Mouse (Mus musculus) forebrain, embryonic 13.5 days (tissue): ENCODE measurements at regions not wholly inside any gene's neighbourhood (a gene's known extent, or its start where the extent isn't known, plus 50 kb on each side); places are given as distances from the start of the nearest gene placed in this dataset.

Source experiments
- ATAC-seq: fragments of 200-750 bp; cut with Nextera tagmentation; 2 replicates; pipeline ENCODE4 v1.8.0; 2017
- H3K27ac ChIP-seq: fragments of 300-500 bp; sonication (generic); 2 replicates; pipeline ENCODE4 v1.5.1; 2015; ENCODE audit warnings: inconsistent platforms, mild to moderate bottlenecking, moderate library complexity
- H3K27me3 ChIP-seq: fragments of 300-500 bp; sonication (generic); 2 replicates; pipeline ENCODE4 v1.6.1; 2015; ENCODE audit warnings: mild to moderate bottlenecking, inconsistent platforms
- H3K36me3 ChIP-seq: fragments of 300-500 bp; sonication (generic); 2 replicates; pipeline ENCODE4 v1.6.1; 2015; ENCODE audit warnings: mild to moderate bottlenecking, inconsistent platforms; ENCODE audit not compliant: poor library complexity, severe bottlenecking
- H3K4me1 ChIP-seq: fragments of 300-500 bp; sonication (generic); 2 replicates; pipeline ENCODE4 v1.6.1; 2015; ENCODE audit warnings: inconsistent platforms
- H3K4me2 ChIP-seq: fragments of 300-500 bp; sonication (generic); 2 replicates; pipeline ENCODE4 v1.6.1; 2015; ENCODE audit warnings: inconsistent platforms, mild to moderate bottlenecking, moderate library complexity
- H3K4me3 ChIP-seq: fragments of 300-500 bp; sonication (generic); 2 replicates; pipeline ENCODE4 v1.5.1; 2015; ENCODE audit warnings: mild to moderate bottlenecking, inconsistent platforms
- H3K9ac ChIP-seq: fragments of 300-500 bp; sonication (generic); 2 replicates; pipeline ENCODE4 v1.6.1; 2015; ENCODE audit warnings: mild to moderate bottlenecking, inconsistent platforms
- H3K9me3 ChIP-seq: fragments of 300-500 bp; sonication (generic); replicated peaks from 2 replicates; pipeline ENCODE4 v1.6.1; 2016; ENCODE audit warnings: inconsistent platforms
- WGBS: fragments of 180-500 bp; shearing (Covaris S2); methylation state at CpG from one replicate; pipeline ENCODE4 v1.1.7; 2015; 5-methylcytosine and 5-hydroxymethylcytosine counted together

- WGBS = 93% methylated on average over 3 of the region's 3 CpGs
- H3K36me3 ChIP-seq = no peaks in the 10 kb centered on the region
- no peak for ATAC-seq
- H3K9ac ChIP-seq = no peak overlapping the region
- no peaks in the 10 kb centered on the region for H3K4me1 ChIP-seq
- no peaks in the 10 kb centered on the region for H3K27me3 ChIP-seq
- H3K9me3 ChIP-seq = no peaks in the 10 kb centered on the region
- H3K27ac ChIP-seq = no peak overlapping the region
- no peak overlapping the region for H3K4me2 ChIP-seq
- no peak overlapping the region for H3K4me3 ChIP-seq
Measured at GRCm38 (mm10) chr7:83117065-83117464, 249.9 kb downstream of the Mex3b start.

DNA sequence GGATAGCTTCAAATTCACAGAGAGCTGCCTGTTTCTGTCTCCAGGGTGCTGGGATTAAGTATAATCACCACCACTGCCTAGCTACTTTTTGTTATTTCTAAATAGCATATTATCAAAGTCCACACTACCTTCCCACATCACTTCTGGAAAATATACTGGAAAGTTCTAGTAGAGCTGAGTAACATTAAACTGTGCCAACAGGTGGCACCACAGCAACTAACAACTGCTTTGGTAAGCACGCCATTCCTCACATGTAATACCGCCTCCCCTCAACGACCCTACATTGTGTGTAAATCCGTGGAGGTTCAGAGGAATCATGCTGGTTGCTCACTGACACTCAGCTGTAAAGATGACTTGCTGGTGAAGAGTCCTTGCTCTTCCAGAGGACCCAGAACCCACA is 259.1 kb downstream of the Mex3b start:
- H3K4me1 ChIP-seq = no peaks in the 10 kb centered on the region
- no peak overlapping the region for H3K4me3 ChIP-seq
- no peak overlapping the region for H3K9ac ChIP-seq
- no peaks in the 10 kb centered on the region for H3K27me3 ChIP-seq
- no peak overlapping the region for H3K27ac ChIP-seq
- H3K4me2 ChIP-seq = no peak overlapping the region
- no peak for ATAC-seq
- 86% methylated on average over 4 of the region's 4 CpGs for WGBS
- no peaks in the 10 kb centered on the region for H3K9me3 ChIP-seq
- no peaks in the 10 kb centered on the region for H3K36me3 ChIP-seq

DNA sequence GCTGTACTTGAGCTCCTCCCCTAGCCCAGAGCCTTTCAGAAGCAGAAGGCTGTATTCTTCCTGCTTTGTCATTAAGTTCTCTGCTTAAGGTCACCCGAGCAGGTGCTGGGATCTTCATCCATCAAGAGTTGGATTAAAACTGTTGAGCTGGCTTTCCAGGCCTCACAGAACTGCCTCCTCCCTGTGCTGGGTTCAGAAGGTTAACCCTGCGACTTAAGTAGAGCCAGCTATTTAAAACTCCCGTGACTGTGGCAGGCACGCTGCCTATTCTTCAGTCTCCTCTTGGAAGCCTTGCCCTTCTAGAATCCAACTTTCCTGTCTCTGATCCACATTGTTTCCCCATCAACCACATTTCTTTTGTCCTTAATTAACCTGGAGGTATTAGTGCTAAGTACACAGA is 273.1 kb downstream of the Mex3b start:
- Histone ChIP-seq H3K27ac (no peak overlapping the region), H3K9ac (no peak overlapping the region), H3K4me3 (no peak overlapping the region), H3K4me1 (no peaks in the 10 kb centered on the region), H3K36me3 (no peaks in the 10 kb centered on the region), H3K27me3 (no peaks in the 10 kb centered on the region), H3K4me2 (no peak overlapping the region), H3K9me3 (no peaks in the 10 kb centered on the region)
- WGBS = 47% methylated on average over 4 of the region's 4 CpGs
- ATAC-seq = no peak

DNA sequence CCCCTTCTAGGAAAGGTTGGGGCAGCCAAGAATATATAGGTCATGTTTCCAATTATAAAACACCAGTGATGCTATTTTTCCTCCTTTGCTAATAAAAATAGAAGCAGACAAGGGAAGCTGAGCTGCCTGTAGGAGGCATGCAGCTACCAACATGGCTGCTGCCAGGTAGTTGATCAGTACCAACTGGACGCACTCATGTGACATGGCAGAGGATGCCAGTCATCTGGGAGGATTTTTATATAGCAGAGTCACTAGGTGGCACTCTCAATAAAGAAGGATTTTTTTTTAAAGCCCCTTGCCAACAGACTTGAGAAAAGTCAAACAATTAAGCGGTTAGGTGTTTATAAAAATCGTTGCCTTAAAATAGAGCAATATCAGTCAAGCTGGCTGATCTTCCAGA is 273.5 kb downstream of the Mex3b start:
- no peak for ATAC-seq
- H3K36me3 ChIP-seq = no peaks in the 10 kb centered on the region
- no peak overlapping the region for H3K9ac ChIP-seq
- 83% methylated on average over 3 of the region's 3 CpGs for WGBS
- H3K4me3 ChIP-seq = no peak overlapping the region
- no peaks in the 10 kb centered on the region for H3K27me3 ChIP-seq
- no peak overlapping the region for H3K4me2 ChIP-seq
- H3K4me1 ChIP-seq = no peaks in the 10 kb centered on the region
- no peak overlapping the region for H3K27ac ChIP-seq
- no peaks in the 10 kb centered on the region for H3K9me3 ChIP-seq

GRCm38 (mm10) chr7:83144018-83144417 is 276.9 kb downstream of the Mex3b start:
- no peak overlapping the region for H3K9ac ChIP-seq
- H3K4me3 ChIP-seq = no peak overlapping the region
- no peak for ATAC-seq
- no peaks in the 10 kb centered on the region for H3K4me1 ChIP-seq
- H3K27me3 ChIP-seq = no peaks in the 10 kb centered on the region
- H3K27ac ChIP-seq = no peak overlapping the region
- no peaks in the 10 kb centered on the region for H3K9me3 ChIP-seq
- 86% methylated on average over 5 of the region's 5 CpGs for WGBS
- H3K36me3 ChIP-seq = no peaks in the 10 kb centered on the region
- no peak overlapping the region for H3K4me2 ChIP-seq

DNA sequence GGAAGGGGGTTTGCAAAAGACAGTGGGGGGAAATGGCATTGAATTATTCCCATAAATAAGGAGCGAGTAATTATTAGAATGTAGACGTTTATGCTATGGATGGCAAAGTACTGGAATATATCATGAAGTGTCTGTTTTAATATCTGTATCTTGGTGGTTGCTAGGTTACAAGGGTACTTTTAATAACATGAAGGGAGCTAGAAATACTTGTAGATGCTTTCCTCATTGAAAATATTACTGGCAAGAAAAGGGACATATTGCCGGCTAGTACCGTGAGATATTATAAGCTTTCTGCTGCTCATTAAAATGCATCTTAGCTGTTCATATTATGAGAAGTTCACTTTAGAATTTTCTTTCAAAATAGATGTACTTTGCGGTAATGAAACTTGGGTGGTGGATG is 278.4 kb downstream of the Mex3b start:
- ATAC-seq = no peak
- Histone ChIP-seq H3K9ac (no peak overlapping the region), H3K36me3 (no peaks in the 10 kb centered on the region), H3K27ac (no peak overlapping the region), H3K4me3 (no peak overlapping the region), H3K4me2 (no peak overlapping the region), H3K4me1 (no peaks in the 10 kb centered on the region), H3K27me3 (no peaks in the 10 kb centered on the region), H3K9me3 (no peaks in the 10 kb centered on the region)
- 87% methylated on average over 5 of the region's 5 CpGs for WGBS

DNA sequence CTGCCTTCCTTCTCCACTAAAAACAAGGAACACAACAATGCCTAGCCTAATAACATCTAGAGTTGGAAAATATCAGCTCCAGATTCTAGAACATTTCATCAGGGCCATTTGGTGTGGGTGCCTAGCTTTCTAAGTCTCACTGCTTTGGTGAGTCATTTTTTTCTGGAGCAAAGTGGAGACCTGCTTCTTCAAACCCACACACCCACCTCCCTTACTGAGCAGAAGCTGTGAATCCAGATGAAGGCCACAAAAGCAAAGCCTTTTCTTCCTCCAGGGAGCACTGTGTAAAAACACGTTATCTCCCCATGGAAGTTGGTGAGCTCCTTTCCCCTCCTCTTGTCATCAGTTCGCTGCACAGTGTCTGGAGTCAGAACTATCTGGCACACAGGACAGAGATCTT is 294.1 kb downstream of the Mex3b start:
- 68% methylated on average over 2 of the region's 2 CpGs for WGBS
- Histone ChIP-seq H3K9me3 (no peaks in the 10 kb centered on the region), H3K4me2 (no peak overlapping the region), H3K4me1 (no peaks in the 10 kb centered on the region), H3K4me3 (no peak overlapping the region), H3K36me3 (no peaks in the 10 kb centered on the region), H3K27me3 (no peaks in the 10 kb centered on the region), H3K9ac (no peak overlapping the region), H3K27ac (no peak overlapping the region)
- ATAC-seq = no peak

DNA sequence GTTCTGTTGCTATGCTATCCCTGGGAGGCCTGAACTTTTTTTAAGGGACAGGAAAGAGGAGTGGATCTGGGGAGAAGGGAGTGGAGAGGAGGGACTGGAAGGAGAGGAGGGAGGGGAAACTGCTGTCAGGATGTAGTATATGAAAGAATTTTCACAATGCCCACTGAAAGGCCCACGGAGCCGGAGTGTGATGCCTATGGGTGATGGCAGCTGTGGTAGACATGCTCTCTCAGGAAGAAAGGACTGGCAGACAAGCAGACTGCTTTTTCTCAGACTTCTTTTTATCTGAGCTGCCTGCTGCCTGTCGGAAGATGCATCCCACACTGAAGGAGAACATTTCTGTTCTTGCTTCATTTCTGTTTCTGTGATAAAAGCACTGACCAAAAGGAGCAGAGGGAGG is 295.7 kb downstream of the Mex3b start:
- ATAC-seq = no peak
- 82% methylated on average over 3 of the region's 3 CpGs for WGBS
- H3K27me3 ChIP-seq = no peaks in the 10 kb centered on the region
- H3K4me2 ChIP-seq = no peak overlapping the region
- H3K9ac ChIP-seq = no peak overlapping the region
- no peaks in the 10 kb centered on the region for H3K9me3 ChIP-seq
- H3K36me3 ChIP-seq = no peaks in the 10 kb centered on the region
- no peak overlapping the region for H3K27ac ChIP-seq
- no peak overlapping the region for H3K4me3 ChIP-seq
- H3K4me1 ChIP-seq = no peaks in the 10 kb centered on the region

GRCm38 (mm10) chr7:83179403-83179802 is 312.3 kb downstream of the Mex3b start:
- H3K36me3 ChIP-seq = no peaks in the 10 kb centered on the region
- no peak for ATAC-seq
- no peak overlapping the region for H3K4me3 ChIP-seq
- H3K4me1 ChIP-seq = no peaks in the 10 kb centered on the region
- H3K9me3 ChIP-seq = no peaks in the 10 kb centered on the region
- H3K9ac ChIP-seq = no peak overlapping the region
- H3K27me3 ChIP-seq = no peaks in the 10 kb centered on the region
- WGBS = 93% methylated on average over 1 of the region's 1 CpGs
- H3K4me2 ChIP-seq = no peak overlapping the region
- H3K27ac ChIP-seq = no peak overlapping the region

DNA sequence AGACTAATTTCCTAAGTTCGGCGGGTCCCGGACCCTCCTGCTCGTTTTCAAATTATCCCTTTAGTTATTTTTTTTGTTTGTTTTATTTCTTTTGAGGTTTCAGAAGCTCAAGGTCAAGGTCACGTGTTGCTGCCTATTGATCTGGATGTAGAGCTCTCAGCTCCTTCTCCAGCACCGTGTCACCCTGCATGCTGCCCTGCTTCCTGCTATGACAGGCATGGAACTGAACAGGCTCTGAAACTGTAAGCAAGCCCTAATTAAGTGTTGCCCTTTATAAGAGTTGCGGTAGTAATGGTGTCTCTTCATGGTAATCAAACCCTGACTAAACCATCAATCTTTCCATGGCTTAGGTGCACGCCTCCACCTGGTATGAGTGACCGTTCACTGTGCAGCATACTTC is 319.2 kb downstream of the Mex3b start:
- H3K4me2 ChIP-seq = no peak overlapping the region
- no peaks in the 10 kb centered on the region for H3K4me1 ChIP-seq
- H3K36me3 ChIP-seq = no peaks in the 10 kb centered on the region
- no peak overlapping the region for H3K27ac ChIP-seq
- no peak overlapping the region for H3K9ac ChIP-seq
- WGBS = 91% methylated on average over 9 of the region's 9 CpGs
- H3K9me3 ChIP-seq = no peaks in the 10 kb centered on the region
- no peaks in the 10 kb centered on the region for H3K27me3 ChIP-seq
- H3K4me3 ChIP-seq = no peak overlapping the region
- ATAC-seq = no peak

DNA sequence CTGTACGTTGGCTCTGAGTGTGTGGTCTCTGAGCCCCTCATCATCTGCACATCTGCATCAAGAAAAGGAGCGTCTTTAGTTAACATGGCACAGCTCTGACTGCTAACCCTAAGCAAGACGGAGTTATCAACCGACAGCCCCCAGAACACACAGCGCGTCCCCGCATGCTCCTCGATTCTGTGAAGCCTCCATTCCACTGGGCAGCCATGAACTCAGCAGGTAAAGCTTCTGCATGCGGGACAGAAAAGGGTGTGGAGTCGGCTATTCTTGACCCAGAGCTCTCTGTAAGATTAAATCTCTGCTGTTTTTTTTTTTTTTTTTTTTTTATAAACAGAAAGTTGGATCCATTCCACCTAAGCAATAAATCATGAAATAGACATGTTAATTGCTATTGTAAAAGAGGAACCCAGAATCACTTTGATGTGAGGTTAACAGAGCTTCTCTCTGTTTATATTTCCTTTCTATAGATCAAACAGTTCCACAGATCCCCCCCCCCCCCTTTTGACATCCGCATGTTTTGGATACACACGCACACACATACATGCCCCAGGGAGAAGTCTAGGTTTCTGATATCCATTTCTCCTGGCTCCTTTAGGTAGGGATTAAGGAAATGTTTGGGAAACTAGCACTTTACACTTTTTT is 328.9 kb downstream of the Mex3b start:
- WGBS = 87% methylated on average over 12 of the region's 12 CpGs
- ATAC-seq = no peak

GRCm38 (mm10) chr7:83197490-83197889 is 330.4 kb downstream of the Mex3b start:
- no peaks in the 10 kb centered on the region for H3K27me3 ChIP-seq
- peaks cover 23% of the 10 kb centered on the region for H3K4me1 ChIP-seq
- H3K27ac ChIP-seq = no peak overlapping the region
- H3K4me3 ChIP-seq = no peak overlapping the region
- no peak overlapping the region for H3K4me2 ChIP-seq
- WGBS = 64% methylated on average over 2 of the region's 2 CpGs
- H3K9ac ChIP-seq = no peak overlapping the region
- H3K9me3 ChIP-seq = no peaks in the 10 kb centered on the region
- ATAC-seq = no peak
- no peaks in the 10 kb centered on the region for H3K36me3 ChIP-seq

More for the DNA sequence above, 328.9 kb downstream of the Mex3b start:
- H3K9me3 ChIP-seq = no peaks in the 10 kb centered on the region
- no peak overlapping the region for H3K27ac ChIP-seq
- H3K36me3 ChIP-seq = no peaks in the 10 kb centered on the region
- no peak overlapping the region for H3K4me2 ChIP-seq
- no peak overlapping the region for H3K9ac ChIP-seq
- H3K27me3 ChIP-seq = no peaks in the 10 kb centered on the region
- H3K4me1 ChIP-seq = peaks cover 8% of the 10 kb centered on the region
- H3K4me3 ChIP-seq = no peak overlapping the region

DNA sequence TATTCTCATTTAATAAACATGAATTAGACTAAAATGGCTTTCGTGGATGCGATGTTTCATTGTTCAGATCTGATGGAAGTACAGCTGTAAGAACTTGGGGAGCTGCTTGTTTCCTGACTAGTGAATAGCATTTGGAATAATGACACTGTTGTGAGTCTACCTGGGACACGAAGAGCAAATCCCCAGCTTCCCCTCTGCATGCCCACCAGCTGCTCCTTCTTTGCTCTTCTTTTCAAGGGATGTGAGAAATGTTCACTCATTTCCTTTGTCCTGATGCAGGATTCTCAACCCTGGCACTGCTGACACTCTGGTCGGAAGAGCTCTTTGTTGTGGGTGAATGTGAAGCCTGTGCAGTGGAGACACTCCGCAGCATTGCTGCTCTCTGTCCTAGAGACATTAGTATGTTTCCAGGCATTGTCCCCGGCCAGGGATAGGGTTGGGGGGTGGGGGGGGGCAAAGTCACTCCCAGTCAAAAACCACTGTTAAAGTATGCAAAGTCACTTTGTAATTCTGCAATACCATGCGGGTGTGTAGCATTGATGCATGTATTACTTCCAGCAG is 334.1 kb downstream of the Mex3b start:
- no peaks in the 10 kb centered on the region for H3K36me3 ChIP-seq
- no peaks in the 10 kb centered on the region for H3K9me3 ChIP-seq
- peak; percentile 42 for ATAC-seq
- peaks cover 51% of the 10 kb centered on the region for H3K4me1 ChIP-seq
- 32% methylated on average over 7 of the region's 7 CpGs for WGBS
- H3K4me2 ChIP-seq = peak overlapping the region; percentile 58
- no peaks in the 10 kb centered on the region for H3K27me3 ChIP-seq
- peak overlapping the region; percentile 59 for H3K9ac ChIP-seq
- peak overlapping the region; percentile 95 for H3K27ac ChIP-seq
- peak overlapping the region; percentile 25; the same call in 1 of the 2 replicates for H3K4me3 ChIP-seq
